Mouse (Mus musculus) gastrocnemius, postnatal 14 days (tissue): ENCODE measurements around the gene Rabif. TPM values are rescaled to one million over a fixed set of nuclear protein-coding genes. Genes with fewer than 3 reads are reported as not detected.
A peak's percentile ranks its signal among the peaks of the same experiment; 100 is the strongest.
"Not testable (repeated sequence)": the region's sequence is repeated elsewhere in the genome, so short reads cannot be mapped to it uniquely, and the experiment has no call there.

Experiments used
- DNase-seq: peaks from one replicate; pipeline ENCODE4 v3.0.0; 2021; ENCODE audit warnings: mixed read lengths
- intact Hi-C: fragments of 180-260 bp; cut with DNase I; formaldehyde crosslinking; loops from one replicate; pipeline ENCODE4 v1.15.1; 2025; ENCODE audit warnings: low total_unique reads
- long read RNA-seq, 2 experiments: library from polyadenylated mRNA; stranded (forward); transcript quantifications; one replicate each; pipeline ENCODE4 v2.0.0; 2021
- total RNA-seq, 2 experiments: library from RNA; stranded (reverse); gene quantifications; 2 replicates each; pipeline ENCODE4 v1.2.3; 2021

The Rabif gene
- 1 to 10 TPM; 5.7 to 6.7 TPM for total RNA-seq
- long read RNA-seq, experiment 1, transcript Rabif-201 (2 exons, 2,861 nt) = major isoform, 14 of 16 reads
- long read RNA-seq, experiment 1, partial matches to known transcripts = 0 of 16 reads
- long read RNA-seq, experiment 1, other reads (novel, unspliced or antisense) = 2 of 16 reads
- long read RNA-seq, experiment 2, transcript Rabif-201 (2 exons, 2,861 nt) = major isoform, 12 of 15 reads
- long read RNA-seq, experiment 2, partial matches to known transcripts = 0 of 15 reads
- long read RNA-seq, experiment 2, other reads (novel, unspliced or antisense) = 3 of 15 reads

GRCm38 (mm10) chr1:134494428-134495215, at the start of gene Rabif:
TSS of gene Rabif (plus strand) at chr1:134494648.
- intact Hi-C loops = no loop called here
- DNase-seq = peak; percentile 99

GRCm38 (mm10) chr1:134445418-134445817, 49.0 kb upstream of the Rabif start:
- DNase-seq = no peak
- intact Hi-C loops = no loop called here

GRCm38 (mm10) chr1:134448537-134448936, 45.9 kb upstream of the Rabif start:
- not testable (repeated sequence) for DNase-seq

GRCm38 (mm10) chr1:134450201-134450600, 44.2 kb upstream of the Rabif start:
- DNase-seq = no peak
- intact Hi-C loops = loop anchor here (10.0 kb wide), 1 partner anchor 85 kb away; the partner anchor contains the start of gene Tmem183a

More at GRCm38 (mm10) chr1:134448537-134448936, 45.9 kb upstream of the Rabif start:
- intact Hi-C loops = not testable (repeated sequence)

- intact Hi-C loops = loop anchor here (10.0 kb wide), 1 partner anchor 86 kb away; the partner anchor contains the start of gene Tmem183a
- DNase-seq = peak; percentile 9
These were observed 43.5 kb upstream of the Rabif start for GRCm38 (mm10) chr1:134450986-134451385.

- peak; percentile 91 for DNase-seq
- intact Hi-C loops = loop anchor here (10.0 kb wide), 1 partner anchor 90 kb away; the partner anchor contains the start of gene Tmem183a
These were observed 39.3 kb upstream of the Rabif start, which contains the start of gene Klhl12 for GRCm38 (mm10) chr1:134454904-134455824. TSS of gene Klhl12 (plus strand) at chr1:134455531.

- intact Hi-C loops = loop anchor here (10.0 kb wide), 1 partner anchor 91 kb away; the partner anchor contains the start of gene Tmem183a
- no peak for DNase-seq
These were observed 38.4 kb upstream of the Rabif start for GRCm38 (mm10) chr1:134456060-134456459.

GRCm38 (mm10) chr1:134458139-134458727, 36.2 kb upstream of the Rabif start:
- DNase-seq = no peak
- intact Hi-C loops = loop anchor here (10.0 kb wide), 1 partner anchor 93 kb away; the partner anchor contains the start of gene Tmem183a

- no peak for DNase-seq
- intact Hi-C loops = no loop called here
These were observed 33.9 kb upstream of the Rabif start for GRCm38 (mm10) chr1:134460294-134461284.

- intact Hi-C loops = no loop called here
These were observed 9.8 kb upstream of the Rabif start for GRCm38 (mm10) chr1:134484623-134485022.

GRCm38 (mm10) chr1:134490903-134491801, 3.3 kb upstream of the Rabif start:
- intact Hi-C loops = no loop called here
- DNase-seq = no peak

More at GRCm38 (mm10) chr1:134484623-134485022, 9.8 kb upstream of the Rabif start:
- DNase-seq = no peak

- DNase-seq = no peak
- intact Hi-C loops = no loop called here
These were observed 2.2 kb upstream of the Rabif start for GRCm38 (mm10) chr1:134492276-134492675.

GRCm38 (mm10) chr1:134493496-134493895, 952 bp upstream of the Rabif start:
- no peak for DNase-seq
- intact Hi-C loops = no loop called here

- no peak for DNase-seq
- intact Hi-C loops = no loop called here
These were observed 492 bp upstream of the Rabif start for GRCm38 (mm10) chr1:134493956-134494355.

- intact Hi-C loops = no loop called here
- no peak for DNase-seq
These were observed 730 bp downstream of the Rabif start for GRCm38 (mm10) chr1:134495216-134495539.

- DNase-seq = no peak
- intact Hi-C loops = no loop called here
These were observed 1.5 kb downstream of the Rabif start for GRCm38 (mm10) chr1:134495991-134496390.

GRCm38 (mm10) chr1:134500916-134501315, 6.5 kb downstream of the Rabif start:
- intact Hi-C loops = no loop called here
- no peak for DNase-seq
